Mouse (Mus musculus): ENCODE results near the gene Hoga1. TPM values are rescaled to one million over a fixed set of nuclear protein-coding genes. Genes with fewer than 3 reads are reported as not detected.

Gene Hoga1
- polyA plus RNA-seq, 1 experiment from 2014 or later = 16.2 TPM

DNA sequence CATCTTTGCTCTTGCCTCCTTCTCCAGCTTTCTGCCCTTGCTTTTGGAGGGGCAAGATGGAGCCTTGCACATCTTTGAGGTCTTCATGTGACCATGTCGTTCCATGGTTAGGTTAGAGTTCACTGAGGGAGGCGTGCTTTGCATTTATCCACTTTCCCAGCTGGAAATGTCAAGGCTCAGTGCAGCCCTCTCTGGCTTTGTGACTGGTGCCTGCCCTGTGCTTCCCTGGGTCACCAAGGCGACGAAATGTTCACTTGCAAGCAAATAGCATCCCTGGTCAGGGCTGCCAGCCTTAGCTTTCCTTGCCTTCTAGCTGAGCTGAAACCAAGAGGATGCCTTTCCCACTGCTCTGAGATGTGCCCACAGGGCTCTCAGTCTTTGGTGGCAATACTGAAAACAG is 35.0 kb upstream of the Hoga1 start:
- no peaks in the 10 kb centered on the region for H3K4me1 ChIP-seq (replicated peaks; ENCODE audit: control insufficient read depth, insufficient read depth, low read length)
- H3K36me3 ChIP-seq (ENCODE audit: control insufficient read depth, insufficient read depth) = no peaks in the 10 kb centered on the region
- no peak for ATAC-seq
- no peaks in the 10 kb centered on the region for H3K27me3 ChIP-seq (replicated peaks; ENCODE audit: control insufficient read depth, insufficient read depth, low read length)
- no peak overlapping the region for H3K27ac ChIP-seq (ENCODE audit: low read depth, low read length)
- H3K9me3 ChIP-seq (ENCODE audit: control insufficient read depth) = no peaks in the 10 kb centered on the region
- no peak for TF ChIP-seq CTCF (IDR thresholded peaks at IDR 0.05; ENCODE audit: low read depth)
- WGBS = 83% methylated on average over 4 of the region's 4 CpGs
- H3K4me2 ChIP-seq (replicated peaks; ENCODE audit: low read depth) = no peak overlapping the region
- no peak overlapping the region for H3K4me3 ChIP-seq (ENCODE audit: low read depth, low read length)
- no peak overlapping the region for H3K9ac ChIP-seq (ENCODE audit: low read depth, low read length)

DNA sequence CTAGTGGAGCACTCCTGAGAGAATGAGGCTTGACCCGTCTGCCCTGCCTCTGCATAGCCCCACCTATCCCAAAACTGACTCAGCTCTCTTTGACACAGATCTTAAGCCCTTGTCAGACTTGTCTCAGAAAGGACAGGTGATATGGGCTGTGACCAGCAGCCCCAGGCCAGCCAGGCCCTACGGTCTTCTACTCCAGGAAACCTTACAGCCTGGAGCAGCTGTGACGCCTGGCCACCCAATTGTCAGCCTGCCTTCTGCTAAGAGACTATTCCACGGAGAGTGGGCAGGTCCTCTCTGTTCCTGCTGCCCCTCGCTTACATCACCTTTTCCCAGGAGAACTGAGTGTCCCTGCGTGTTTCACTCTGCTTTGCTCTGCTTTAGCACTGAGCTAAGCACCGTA is 34.3 kb upstream of the Hoga1 start:
- H3K36me3 ChIP-seq (ENCODE audit: control insufficient read depth, insufficient read depth) = no peaks in the 10 kb centered on the region
- WGBS = 85% methylated on average over 7 of the region's 7 CpGs
- H3K4me1 ChIP-seq (replicated peaks; ENCODE audit: control insufficient read depth, insufficient read depth, low read length) = no peaks in the 10 kb centered on the region
- H3K27ac ChIP-seq (ENCODE audit: low read depth, low read length) = no peak overlapping the region
- H3K4me2 ChIP-seq (replicated peaks; ENCODE audit: low read depth) = no peak overlapping the region
- no peaks in the 10 kb centered on the region for H3K27me3 ChIP-seq (replicated peaks; ENCODE audit: control insufficient read depth, insufficient read depth, low read length)
- no peak for ATAC-seq
- no peak overlapping the region for H3K9ac ChIP-seq (ENCODE audit: low read depth, low read length)
- no peak overlapping the region for H3K4me3 ChIP-seq (ENCODE audit: low read depth, low read length)
- H3K9me3 ChIP-seq (ENCODE audit: control insufficient read depth) = no peaks in the 10 kb centered on the region
- no peak for TF ChIP-seq CTCF (IDR thresholded peaks at IDR 0.05; ENCODE audit: low read depth)

DNA sequence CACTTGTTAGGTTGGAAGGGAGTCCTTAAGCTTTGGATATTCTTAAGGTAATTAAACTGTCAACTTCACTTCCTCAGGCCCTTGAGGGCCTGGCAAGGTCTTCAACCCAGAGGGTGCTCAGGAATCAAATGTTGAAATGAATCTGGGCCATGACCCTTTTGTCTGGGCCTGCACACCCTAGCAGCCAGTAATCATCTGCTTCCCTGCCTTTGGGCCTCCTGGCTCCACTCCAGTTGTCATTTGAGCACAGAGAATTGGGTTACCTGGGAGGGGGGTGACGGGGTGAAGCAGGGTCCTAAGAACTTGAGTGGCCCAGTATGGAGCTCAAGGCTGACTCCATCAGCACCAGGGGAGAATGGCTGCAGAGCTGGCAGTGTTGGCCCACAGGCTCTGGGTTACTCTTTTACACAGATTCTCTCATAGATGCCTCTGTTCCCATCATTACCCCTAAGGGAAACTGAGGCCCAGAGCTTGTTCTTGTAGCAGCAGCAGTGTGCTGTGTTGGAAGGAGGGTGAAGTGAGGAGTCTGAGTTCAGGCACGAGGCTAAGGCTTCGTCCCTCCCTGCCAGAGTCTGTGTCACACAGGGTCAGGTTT is 31.1 kb upstream of the Hoga1 start:
- Histone ChIP-seq H3K27me3 (replicated peaks; ENCODE audit: control insufficient read depth, insufficient read depth, low read length) (no peaks in the 10 kb centered on the region), H3K4me2 (replicated peaks; ENCODE audit: low read depth) (no peak overlapping the region), H3K4me3 (ENCODE audit: low read depth, low read length) (no peak overlapping the region), H3K9ac (ENCODE audit: low read depth, low read length) (no peak overlapping the region), H3K4me1 (replicated peaks; ENCODE audit: control insufficient read depth, insufficient read depth, low read length) (no peaks in the 10 kb centered on the region), H3K27ac (ENCODE audit: low read depth, low read length) (no peak overlapping the region), H3K36me3 (ENCODE audit: control insufficient read depth, insufficient read depth) (no peaks in the 10 kb centered on the region), H3K9me3 (ENCODE audit: control insufficient read depth) (no peaks in the 10 kb centered on the region)
- TF ChIP-seq CTCF (IDR thresholded peaks at IDR 0.05; ENCODE audit: low read depth) = no peak
- WGBS = 88% methylated on average over 3 of the region's 3 CpGs
- no peak for ATAC-seq

DNA sequence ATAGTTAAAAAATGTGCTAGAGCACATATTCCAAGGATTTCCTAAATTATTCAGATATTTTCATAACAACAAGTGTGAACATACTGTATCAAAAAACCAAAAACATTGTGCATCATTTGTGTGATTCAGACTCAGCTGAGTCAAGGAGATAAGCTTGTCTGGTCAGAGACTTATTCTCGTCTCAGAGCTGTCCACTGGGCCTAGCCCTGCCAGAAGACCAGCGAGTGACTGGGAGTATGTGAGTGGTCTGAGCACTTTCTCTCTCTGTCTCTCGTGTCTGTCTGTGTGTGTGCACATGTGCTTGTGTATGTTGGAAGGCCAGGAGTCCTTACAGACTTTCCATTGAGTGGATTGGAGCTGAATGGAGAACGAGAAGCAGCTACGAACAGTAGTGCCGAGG is 30.4 kb upstream of the Hoga1 start:
- Histone ChIP-seq H3K4me3 (ENCODE audit: low read depth, low read length) (no peak overlapping the region), H3K4me1 (replicated peaks; ENCODE audit: control insufficient read depth, insufficient read depth, low read length) (no peaks in the 10 kb centered on the region), H3K36me3 (ENCODE audit: control insufficient read depth, insufficient read depth) (no peaks in the 10 kb centered on the region), H3K9ac (ENCODE audit: low read depth, low read length) (no peak overlapping the region), H3K9me3 (ENCODE audit: control insufficient read depth) (no peaks in the 10 kb centered on the region), H3K4me2 (replicated peaks; ENCODE audit: low read depth) (no peak overlapping the region), H3K27ac (ENCODE audit: low read depth, low read length) (no peak overlapping the region), H3K27me3 (replicated peaks; ENCODE audit: control insufficient read depth, insufficient read depth, low read length) (no peaks in the 10 kb centered on the region)
- no peak for TF ChIP-seq CTCF (IDR thresholded peaks at IDR 0.05; ENCODE audit: low read depth)
- 86% methylated on average over 6 of the region's 6 CpGs for WGBS
- no peak for ATAC-seq

DNA sequence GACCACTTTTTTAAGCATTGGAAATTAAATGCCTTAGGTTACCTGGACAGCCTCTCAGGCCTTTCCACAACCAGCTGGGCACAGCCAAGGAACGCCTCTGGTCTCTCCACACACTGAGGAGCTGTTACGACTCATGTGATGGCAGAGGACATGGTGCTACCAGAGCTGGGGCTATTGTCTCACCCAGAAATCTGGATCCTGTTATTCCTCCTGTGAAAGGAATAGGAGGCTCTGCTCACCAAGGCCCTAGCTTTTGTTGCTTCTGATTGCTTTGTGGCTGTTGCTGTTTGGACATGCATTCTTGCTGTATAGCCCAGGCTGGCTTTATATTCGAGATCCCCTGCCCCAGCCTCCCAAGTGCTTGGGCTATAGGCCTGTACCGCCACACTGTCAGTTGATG is 29.2 kb upstream of the Hoga1 start:
- no peaks in the 10 kb centered on the region for H3K36me3 ChIP-seq (ENCODE audit: control insufficient read depth, insufficient read depth)
- no peaks in the 10 kb centered on the region for H3K27me3 ChIP-seq (replicated peaks; ENCODE audit: control insufficient read depth, insufficient read depth, low read length)
- WGBS = 90% methylated on average over 4 of the region's 4 CpGs
- H3K27ac ChIP-seq (ENCODE audit: low read depth, low read length) = no peak overlapping the region
- no peak for TF ChIP-seq CTCF (IDR thresholded peaks at IDR 0.05; ENCODE audit: low read depth)
- ATAC-seq = no peak
- H3K9ac ChIP-seq (ENCODE audit: low read depth, low read length) = no peak overlapping the region
- H3K4me1 ChIP-seq (replicated peaks; ENCODE audit: control insufficient read depth, insufficient read depth, low read length) = no peaks in the 10 kb centered on the region
- H3K4me3 ChIP-seq (ENCODE audit: low read depth, low read length) = no peak overlapping the region
- no peak overlapping the region for H3K4me2 ChIP-seq (replicated peaks; ENCODE audit: low read depth)
- no peaks in the 10 kb centered on the region for H3K9me3 ChIP-seq (ENCODE audit: control insufficient read depth)

DNA sequence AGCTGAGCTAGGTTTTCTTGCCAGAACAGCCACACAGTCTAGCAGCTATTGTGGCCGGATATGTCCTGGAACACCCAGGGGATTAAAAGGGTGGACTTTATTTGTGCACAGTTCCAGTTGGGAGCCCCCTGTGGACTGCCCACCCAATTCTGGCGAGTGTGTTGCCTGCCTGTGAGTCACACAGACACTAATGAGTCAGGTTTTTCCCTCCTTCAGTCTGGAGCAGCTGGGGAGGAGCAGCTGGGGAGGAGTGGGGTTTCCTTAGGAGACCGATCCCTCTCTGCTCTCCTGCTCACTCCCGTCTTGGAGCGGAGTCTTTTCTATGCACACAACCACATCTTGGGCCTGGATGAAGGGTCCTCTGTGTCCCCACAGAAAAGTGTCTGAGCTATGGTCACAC is 28.6 kb upstream of the Hoga1 start:
- Histone ChIP-seq H3K9me3 (ENCODE audit: control insufficient read depth) (no peaks in the 10 kb centered on the region), H3K4me1 (replicated peaks; ENCODE audit: control insufficient read depth, insufficient read depth, low read length) (no peaks in the 10 kb centered on the region), H3K27ac (ENCODE audit: low read depth, low read length) (peak overlapping the region; percentile 35; the same call in 1 of the 2 replicates), H3K4me3 (ENCODE audit: low read depth, low read length) (no peak overlapping the region), H3K9ac (ENCODE audit: low read depth, low read length) (no peak overlapping the region), H3K36me3 (ENCODE audit: control insufficient read depth, insufficient read depth) (no peaks in the 10 kb centered on the region), H3K4me2 (replicated peaks; ENCODE audit: low read depth) (no peak overlapping the region), H3K27me3 (replicated peaks; ENCODE audit: control insufficient read depth, insufficient read depth, low read length) (no peaks in the 10 kb centered on the region)
- WGBS = 61% methylated on average over 5 of the region's 5 CpGs
- no peak for ATAC-seq
- TF ChIP-seq CTCF (IDR thresholded peaks at IDR 0.05; ENCODE audit: low read depth) = no peak

Measured in intestine, postnatal 0 days (tissue).